Mouse (Mus musculus) kidney, embryonic 14.5 days (tissue): ENCODE data around the gene Ankrd53. TPM values are rescaled to one million over a fixed set of nuclear protein-coding genes. Genes with fewer than 3 reads are reported as not detected.
A peak's percentile ranks its signal among the peaks of the same experiment; 100 is the strongest.

ENCODE experiments used
- ATAC-seq: fragments of 200-750 bp; cut with Nextera tagmentation; 2 replicates; pipeline ENCODE4 v1.8.0; 2017; ENCODE audit warnings: moderate number of reproducible peaks, mild to moderate bottlenecking, moderate TSS enrichment, moderate library complexity; ENCODE audit not compliant: low FRiP score, low TSS enrichment
- H3K27ac ChIP-seq: fragments of 300-500 bp; sonication (generic); 2 replicates; pipeline ENCODE4 v1.5.1; 2014; ENCODE audit warnings: low read depth, mild to moderate bottlenecking, low read length, moderate library complexity, mixed read lengths
- H3K27me3 ChIP-seq: fragments of 300-500 bp; sonication (generic); 2 replicates; pipeline ENCODE4 v1.6.1; 2014; ENCODE audit warnings: mild to moderate bottlenecking, low read length; ENCODE audit not compliant: control insufficient read depth, insufficient read depth
- H3K36me3 ChIP-seq: fragments of 300-500 bp; sonication (generic); 2 replicates; pipeline ENCODE4 v1.6.1; 2014; ENCODE audit warnings: low read length, mixed read lengths; ENCODE audit not compliant: control insufficient read depth, insufficient read depth
- H3K4me1 ChIP-seq: fragments of 300-500 bp; sonication (generic); 2 replicates; pipeline ENCODE4 v1.6.1; 2014; ENCODE audit warnings: low read length, mixed read lengths; ENCODE audit not compliant: control insufficient read depth, insufficient read depth
- H3K4me2 ChIP-seq: fragments of 300-500 bp; sonication (generic); replicated peaks from 2 replicates; pipeline ENCODE4 v1.6.1; 2014; ENCODE audit warnings: low read depth, mild to moderate bottlenecking, low read length
- H3K4me3 ChIP-seq: fragments of 300-500 bp; sonication (generic); 2 replicates; pipeline ENCODE4 v1.5.1; 2014; ENCODE audit warnings: mild to moderate bottlenecking, low read length
- H3K9ac ChIP-seq: fragments of 300-500 bp; sonication (generic); 2 replicates; pipeline ENCODE4 v1.6.1; 2014; ENCODE audit warnings: low read depth, mild to moderate bottlenecking, low read length, moderate library complexity
- H3K9me3 ChIP-seq: fragments of 300-500 bp; sonication (generic); 2 replicates; pipeline ENCODE4 v1.6.1; 2016; ENCODE audit warnings: low read length; ENCODE audit not compliant: control insufficient read depth
- WGBS: fragments of 180-500 bp; shearing (Covaris S2); extraction: QIAGEN DNeasy Blood & Tissue Kit; methylation state at CpG from one replicate; pipeline ENCODE4 v1.1.7; 2014; 5-methylcytosine and 5-hydroxymethylcytosine counted together
- polyA plus RNA-seq: library from polyadenylated mRNA; unstranded; fragments of >200 nt; fragmentation: Nextera tagmentation; extraction: Ambion mirVana; gene quantifications from 2 replicates; pipeline ENCODE4 v1.2.1, GENCODE M21; 2014

The Ankrd53 gene
- polyA plus RNA-seq, 1 experiment from 2014 or later = 0.28 TPM

DNA sequence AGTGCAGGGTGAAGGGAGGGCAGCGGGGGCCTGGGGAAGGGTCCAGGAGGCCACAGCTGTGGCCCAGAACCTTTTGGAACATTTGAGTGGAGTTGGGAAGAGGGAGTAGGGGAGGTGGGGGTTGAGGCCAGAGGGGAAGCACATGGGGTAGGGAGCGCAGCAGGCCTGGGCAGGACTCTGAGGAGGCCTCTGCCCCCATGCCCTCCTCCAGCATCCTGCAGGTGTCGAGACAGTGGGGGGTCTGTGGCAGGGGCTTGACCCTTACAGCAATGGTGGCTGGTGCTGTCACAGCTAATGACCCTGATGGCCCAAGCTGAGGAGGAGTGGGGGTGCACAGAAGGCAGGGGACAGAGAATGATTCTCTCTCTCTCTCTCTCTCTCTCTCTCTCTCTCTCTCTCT lies 13.2 kb upstream of the Ankrd53 start:
- WGBS = 43% methylated on average over 3 of the region's 3 CpGs
- H3K27ac ChIP-seq = no peak overlapping the region

DNA sequence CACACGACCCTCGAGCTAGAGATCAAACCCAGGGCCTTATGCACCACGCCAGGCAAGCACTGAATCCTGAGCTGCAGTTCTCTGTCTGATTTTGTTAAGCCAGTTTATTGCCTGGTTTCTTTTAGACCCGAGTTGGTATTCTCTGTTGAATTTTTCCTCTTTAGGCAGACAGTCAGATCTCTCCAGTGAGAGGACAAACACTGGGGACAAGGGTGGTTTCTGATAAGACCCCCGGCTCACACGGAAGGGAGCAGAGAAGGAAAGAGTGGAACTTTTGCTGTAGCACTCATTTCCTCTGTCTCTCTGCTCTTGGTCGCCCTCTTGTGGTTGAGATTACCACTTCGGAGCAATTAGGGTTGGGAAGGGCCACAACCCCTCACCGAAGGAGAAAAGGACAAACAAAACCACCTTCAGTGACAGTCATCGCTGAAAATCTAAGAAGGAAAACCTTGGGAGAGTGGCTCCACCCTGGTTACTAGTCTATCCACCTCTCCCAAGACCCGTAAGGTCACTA lies 12.2 kb upstream of the Ankrd53 start:
- 9% methylated on average over 11 of the region's 11 CpGs for WGBS
- Histone ChIP-seq H3K27ac (no peak overlapping the region), H3K27me3 (peaks cover 5% of the 10 kb centered on the region)

More for the DNA sequence above, 13.2 kb upstream of the Ankrd53 start:
- no peaks in the 10 kb centered on the region for H3K9me3 ChIP-seq
- ATAC-seq = no peak
- no peak overlapping the region for H3K9ac ChIP-seq
- no peaks in the 10 kb centered on the region for H3K4me1 ChIP-seq
- H3K4me2 ChIP-seq = no peak overlapping the region
- peaks cover 7% of the 10 kb centered on the region for H3K27me3 ChIP-seq
- no peak overlapping the region for H3K4me3 ChIP-seq
- no peaks in the 10 kb centered on the region for H3K36me3 ChIP-seq

DNA sequence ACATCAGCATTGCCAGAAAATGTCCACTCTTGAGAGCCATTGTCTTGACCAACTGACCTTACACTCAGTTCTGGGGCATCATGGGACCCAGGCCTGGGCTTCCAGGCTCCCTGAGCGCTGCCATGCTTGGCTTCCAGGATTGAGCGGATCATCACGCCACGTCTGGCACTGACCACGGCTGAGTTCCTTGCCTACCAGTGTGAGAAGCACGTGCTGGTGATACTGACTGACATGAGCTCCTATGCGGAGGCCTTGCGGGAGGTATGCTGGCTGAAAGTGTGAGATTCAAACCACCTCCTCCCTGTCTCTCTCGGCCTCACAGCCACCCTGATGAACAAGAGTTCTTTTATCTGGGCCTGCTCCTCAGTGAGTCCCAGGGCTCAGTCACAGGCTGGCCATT lies 6.4 kb upstream of the Ankrd53 start:
- H3K9ac ChIP-seq = no peak overlapping the region
- H3K36me3 ChIP-seq = no peaks in the 10 kb centered on the region
- H3K9me3 ChIP-seq = no peaks in the 10 kb centered on the region
- WGBS = 82% methylated on average over 9 of the region's 9 CpGs
- ATAC-seq = no peak
- H3K27ac ChIP-seq = no peak overlapping the region
- H3K4me1 ChIP-seq = no peaks in the 10 kb centered on the region
- no peak overlapping the region for H3K4me2 ChIP-seq
- no peak overlapping the region for H3K4me3 ChIP-seq
- peaks cover 41% of the 10 kb centered on the region for H3K27me3 ChIP-seq

More for the DNA sequence above, 12.2 kb upstream of the Ankrd53 start:
- Histone ChIP-seq H3K36me3 (no peaks in the 10 kb centered on the region), H3K9ac (no peak overlapping the region), H3K4me3 (no peak overlapping the region), H3K4me1 (no peaks in the 10 kb centered on the region), H3K4me2 (no peak overlapping the region), H3K9me3 (no peaks in the 10 kb centered on the region)
- ATAC-seq = no peak

DNA sequence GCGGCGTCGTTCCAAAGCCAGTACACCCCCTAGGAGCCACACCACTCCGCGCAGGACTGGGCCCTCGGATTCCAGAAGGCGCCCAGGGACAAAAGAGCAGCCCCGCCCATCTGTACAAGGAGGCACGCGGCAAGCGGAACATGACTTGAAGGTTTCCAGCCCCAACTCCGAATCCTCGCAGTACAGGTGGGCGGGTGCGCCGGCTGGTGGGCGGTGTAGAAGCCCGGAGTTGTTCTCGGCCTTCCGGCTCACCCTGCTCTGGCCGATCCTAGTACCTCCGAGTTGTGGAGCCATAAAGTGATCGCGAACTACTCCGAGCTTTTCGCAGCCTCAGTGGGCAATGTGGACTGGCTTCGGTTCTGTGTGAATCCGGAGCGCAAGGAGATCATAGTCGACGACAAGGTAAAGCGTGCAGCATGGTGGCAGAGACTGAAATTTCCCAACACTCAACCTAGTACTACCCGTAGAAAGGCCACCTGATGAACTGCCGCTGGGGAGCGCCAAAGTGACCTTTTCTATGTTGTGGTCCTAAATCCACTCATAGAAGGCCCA lies 512 bp downstream of the Ankrd53 start:
- H3K36me3 ChIP-seq = no peaks in the 10 kb centered on the region
- peak overlapping the region; percentile 36 for H3K4me3 ChIP-seq
- H3K27me3 ChIP-seq = peaks cover 31% of the 10 kb centered on the region
- peaks cover 7% of the 10 kb centered on the region for H3K4me1 ChIP-seq
- H3K4me2 ChIP-seq = peak overlapping the region; percentile 62
- peak overlapping the region; percentile 42; the same call in 1 of the 2 replicates for H3K9ac ChIP-seq
- no peaks in the 10 kb centered on the region for H3K9me3 ChIP-seq
- no peak overlapping the region for H3K27ac ChIP-seq
- ATAC-seq = peak; percentile 78
- whole genome bisulfite sequencing = 1% methylated on average over 35 of the region's 35 CpGs

DNA sequence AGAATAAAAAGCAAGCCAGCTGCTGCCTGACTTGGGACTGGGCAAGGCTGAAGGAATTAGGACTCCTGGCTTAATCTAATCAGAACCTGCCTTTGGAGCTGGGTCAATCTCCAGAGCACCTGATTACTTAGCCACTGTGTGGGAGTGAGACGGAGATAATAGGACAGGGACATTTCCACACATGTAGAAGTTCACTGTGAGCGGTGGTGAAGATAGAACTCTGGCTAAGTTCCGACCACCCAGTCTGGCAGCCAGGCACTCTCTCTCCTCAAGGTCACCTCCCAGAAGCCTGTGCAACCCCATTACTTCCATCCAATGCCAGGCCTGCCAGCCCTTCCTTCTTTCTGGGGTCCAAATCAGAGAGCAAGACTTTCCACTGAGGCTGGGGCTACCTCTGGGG lies 4.5 kb downstream of the Ankrd53 start:
- Histone ChIP-seq H3K4me3 (no peak overlapping the region), H3K36me3 (peaks cover 29% of the 10 kb centered on the region), H3K27ac (no peak overlapping the region), H3K9ac (no peak overlapping the region), H3K4me1 (peaks cover 7% of the 10 kb centered on the region), H3K4me2 (no peak overlapping the region), H3K27me3 (peaks cover 8% of the 10 kb centered on the region; the same call in 1 of the 2 replicates), H3K9me3 (no peaks in the 10 kb centered on the region)
- ATAC-seq = no peak
- WGBS = 81% methylated on average over 3 of the region's 3 CpGs

DNA sequence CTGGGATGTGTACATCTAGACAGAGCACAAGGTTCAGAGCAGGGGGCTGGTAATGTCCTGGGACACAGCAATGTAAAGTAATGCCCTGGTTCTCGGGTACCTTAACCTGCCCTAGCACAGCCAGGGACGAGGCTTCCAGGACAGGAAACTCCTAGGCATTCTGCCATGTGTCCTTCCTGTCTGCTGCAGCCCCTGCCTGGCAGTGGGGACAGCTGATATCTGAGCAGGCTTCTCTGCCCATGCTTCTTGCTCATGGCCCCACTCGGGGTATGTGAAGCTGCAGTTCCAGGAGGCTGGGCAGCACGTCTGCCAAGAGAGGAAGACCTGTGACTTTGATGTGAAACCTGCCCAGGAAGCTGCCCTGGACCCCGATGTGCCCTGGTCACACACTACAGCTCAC lies 6.0 kb downstream of the Ankrd53 start:
- Histone ChIP-seq H3K27ac (no peak overlapping the region), H3K4me2 (no peak overlapping the region), H3K4me1 (no peaks in the 10 kb centered on the region), H3K9me3 (no peaks in the 10 kb centered on the region), H3K9ac (no peak overlapping the region), H3K4me3 (no peak overlapping the region), H3K36me3 (peaks cover 37% of the 10 kb centered on the region), H3K27me3 (no peaks in the 10 kb centered on the region)
- ATAC-seq = no peak
- 66% methylated on average over 5 of the region's 5 CpGs for WGBS

DNA sequence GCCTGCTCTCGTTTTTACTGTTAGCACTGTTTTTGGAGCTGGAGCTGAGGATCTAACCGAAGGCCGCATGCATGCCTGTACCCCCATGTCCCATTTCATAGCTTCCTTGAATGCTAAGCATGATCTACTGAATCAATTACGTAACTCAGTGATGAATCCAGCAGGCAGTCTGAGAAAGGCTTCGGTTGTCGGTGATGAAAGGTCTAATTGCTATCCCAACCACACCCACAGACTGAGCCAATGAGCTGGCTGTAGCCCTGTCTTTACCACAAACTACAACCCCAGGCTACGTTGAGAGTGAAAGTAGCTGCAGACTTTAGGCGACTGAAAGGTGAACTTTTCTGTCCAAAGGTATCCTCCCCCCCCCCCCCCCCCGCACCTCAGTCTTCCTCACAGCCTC lies 11.7 kb downstream of the Ankrd53 start:
- Histone ChIP-seq H3K9me3 (no peaks in the 10 kb centered on the region), H3K4me2 (peak overlapping the region; percentile 84), H3K4me3 (peak overlapping the region; percentile 96; the same call in 1 of the 2 replicates), H3K36me3 (peaks cover 33% of the 10 kb centered on the region), H3K27me3 (no peaks in the 10 kb centered on the region), H3K9ac (peak overlapping the region; percentile 93; the same call in 1 of the 2 replicates), H3K4me1 (0 out of 2 replicates have a peak, but pooled peaks cover 5% of the 10 kb centered on the region), H3K27ac (no peak overlapping the region)
- ATAC-seq = no peak
- WGBS = 54% methylated on average over 8 of the region's 9 CpGs

DNA sequence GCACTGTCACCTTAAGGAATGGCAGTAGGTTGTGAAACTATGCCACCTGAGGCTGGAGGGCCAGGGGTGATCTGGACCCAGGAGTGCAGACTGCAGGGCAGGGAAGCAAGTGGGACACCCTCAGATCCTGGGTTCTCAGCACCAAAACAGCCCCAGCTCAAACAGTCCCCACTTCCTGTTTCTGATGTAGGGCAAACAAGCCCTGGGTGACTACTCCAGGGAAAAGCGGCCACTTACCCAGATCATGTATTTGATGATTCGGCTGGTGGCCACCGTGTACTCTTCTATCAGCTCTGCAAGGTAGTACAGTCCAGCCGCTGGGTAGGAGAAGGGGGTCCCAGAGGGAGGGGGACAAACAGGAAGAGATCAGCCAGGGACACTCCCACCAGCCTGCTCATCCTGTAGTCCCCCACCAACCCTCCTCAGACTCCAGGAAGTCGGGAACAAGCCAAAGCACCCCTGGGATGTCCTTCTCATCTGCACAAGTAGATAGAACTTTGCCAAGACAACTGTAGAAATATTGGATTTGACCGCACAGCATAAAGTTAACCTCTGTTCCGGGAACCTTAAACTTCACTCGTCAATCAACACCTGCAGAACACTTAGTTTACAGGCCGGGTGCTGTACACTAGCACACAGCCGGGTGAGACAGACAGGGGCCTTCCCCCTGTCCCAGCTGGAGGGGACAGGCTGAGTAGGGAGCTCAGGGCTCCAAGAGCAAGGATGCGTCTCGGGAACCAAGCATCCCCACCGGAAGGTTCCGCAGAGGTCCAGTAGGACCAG lies 12.5 kb downstream of the Ankrd53 start:
- Histone ChIP-seq H3K27me3 (no peaks in the 10 kb centered on the region), H3K4me3 (peak overlapping the region; percentile 96), H3K27ac (peak overlapping the region; percentile 79), H3K4me1 (0 out of 2 replicates have a peak, but pooled peaks cover 5% of the 10 kb centered on the region), H3K9ac (peak overlapping the region; percentile 93), H3K4me2 (peak overlapping the region; percentile 84), H3K36me3 (peaks cover 26% of the 10 kb centered on the region), H3K9me3 (no peaks in the 10 kb centered on the region)
- WGBS = 0% methylated on average over 14 of the region's 14 CpGs
- ATAC-seq = peak; percentile 51
